Mouse (Mus musculus) cerebellum, adult 2 months (tissue): ENCODE results near the gene Sbds.

Experiments
- CTCF ChIP-seq: fragments of 200-500 bp; IDR thresholded peaks from 2 replicates; pipeline ENCODE4 v1.5.1; 2011; ENCODE audit warnings: low read depth, mild to moderate bottlenecking, control low read depth, low read length, moderate library complexity, borderline replicate concordance; ENCODE audit not compliant: insufficient read depth
- POLR2A ChIP-seq: fragments of 200-500 bp; IDR thresholded peaks from 2 replicates; pipeline ENCODE4 v1.6.1; 2011; ENCODE audit warnings: low read length, control low read depth, borderline replicate concordance; ENCODE audit not compliant: insufficient read depth

- no peak for TF ChIP-seq CTCF
- no peak for TF ChIP-seq POLR2A
Measured at GRCm38 (mm10) chr5:130264433-130265005, 9.2 kb upstream of the Sbds start.
